Mouse (Mus musculus) MEL-GATA-1-ER (cell line): Measurements from ENCODE around the gene Vps11.
"Not testable (repeated sequence)": the region's sequence is repeated elsewhere in the genome, so short reads cannot be mapped to it uniquely, and the experiment has no call there.

Source experiments
- DNase-seq: peaks from one replicate; pipeline ENCODE4 v3.0.0-alpha.2; 2012; ENCODE audit warnings: low read depth; ENCODE audit errors: extremely low read depth

Vps11 gene

DNA sequence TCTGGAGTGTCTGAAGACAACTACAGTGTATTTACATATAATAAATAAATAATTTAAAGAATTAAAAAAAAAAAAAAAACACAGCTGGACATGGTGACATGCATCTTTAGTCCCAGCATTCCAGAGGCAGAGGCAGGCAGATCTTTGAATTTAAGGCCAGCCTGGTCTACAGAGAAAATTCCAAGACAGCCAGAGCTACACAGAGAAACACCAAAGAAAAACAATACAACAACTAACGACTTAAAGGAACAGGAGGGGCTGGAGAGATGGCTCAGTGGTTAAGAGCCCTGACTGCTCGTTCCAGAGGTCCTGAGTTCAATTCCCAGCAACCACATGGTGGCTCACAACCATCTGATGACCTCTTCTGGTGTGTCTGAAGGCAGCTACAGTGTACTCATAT lies 15.9 kb upstream of the Vps11 start:
- peak; percentile 7 for DNase-seq

DNA sequence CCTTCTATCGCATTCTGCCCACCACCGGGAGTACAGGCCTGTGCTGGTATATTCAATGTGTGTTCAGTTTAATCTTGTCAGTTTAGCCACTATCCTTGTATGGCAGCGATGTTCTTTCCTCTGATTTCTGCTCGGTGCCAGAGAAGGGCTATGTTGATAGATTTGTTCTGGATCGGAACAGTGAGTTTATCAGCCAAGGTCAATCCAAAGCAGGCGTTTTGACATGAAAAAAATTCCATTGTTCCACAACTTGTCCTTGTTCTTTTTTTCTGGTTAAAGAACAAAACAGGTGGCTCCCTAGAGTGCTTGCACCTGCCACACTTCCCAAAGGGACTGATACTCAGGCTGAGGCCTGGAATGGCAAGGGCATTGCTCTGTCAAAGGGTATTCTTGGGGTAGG lies 14.7 kb upstream of the Vps11 start:
- no peak for DNase-seq

DNA sequence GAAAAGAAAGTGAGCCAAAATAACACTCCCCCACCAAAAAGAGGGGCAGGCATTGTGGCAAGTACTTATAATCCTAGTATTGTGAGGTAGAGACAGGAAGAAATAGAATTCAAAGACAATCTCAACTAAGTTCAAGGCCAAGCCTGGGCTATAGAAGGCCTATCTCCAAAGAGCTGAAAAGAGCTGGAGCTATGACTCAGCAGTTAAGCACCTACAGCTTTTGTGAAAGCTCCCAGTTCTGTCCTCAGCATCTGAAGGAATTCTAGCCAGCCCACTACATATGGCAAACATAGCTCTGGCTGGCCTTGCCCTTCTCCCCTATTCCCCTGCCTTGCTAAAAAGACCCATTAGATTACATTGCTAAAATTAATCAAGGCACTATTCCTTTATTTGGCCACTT lies 11.9 kb upstream of the Vps11 start:
- no peak for DNase-seq

DNA sequence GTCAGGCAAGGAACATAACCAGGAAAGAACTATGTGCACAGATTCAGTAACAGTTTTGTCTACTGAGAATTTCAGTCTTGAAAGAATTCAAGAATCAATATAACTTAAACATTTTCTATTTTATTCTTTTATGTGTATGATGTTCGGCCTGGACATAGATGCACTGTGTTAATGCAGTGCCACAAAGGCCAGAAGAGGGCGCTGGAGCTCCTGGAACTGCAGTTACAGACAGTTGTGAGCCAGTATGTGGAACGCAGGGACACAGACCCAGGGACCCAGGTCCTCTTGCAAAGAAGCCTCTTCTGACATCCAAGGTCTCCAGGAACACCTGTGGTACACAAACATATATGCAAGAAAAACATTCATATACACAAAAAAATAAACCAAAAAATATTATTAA lies 3.0 kb upstream of the Vps11 start:
- no peak for DNase-seq

DNA sequence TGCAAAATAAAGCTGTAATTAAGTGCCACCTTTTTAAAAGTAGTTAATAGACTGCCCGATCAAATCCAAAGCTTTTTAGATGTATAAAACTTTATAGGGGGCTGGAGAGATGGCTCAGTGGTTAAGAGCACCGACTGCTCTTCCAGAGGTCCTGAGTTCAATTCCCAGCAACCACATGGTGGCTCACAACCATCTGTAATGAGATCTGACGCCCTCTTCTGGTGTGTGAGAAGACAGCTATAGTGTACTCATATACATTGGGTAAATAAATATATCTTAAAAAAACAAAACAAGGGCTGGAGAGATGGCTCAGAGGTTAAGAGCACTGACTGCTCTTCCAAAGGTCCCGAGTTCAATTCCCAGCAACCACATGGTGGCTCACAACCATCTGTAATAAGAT lies 461 bp upstream of the Vps11 start:
- not testable (repeated sequence) for DNase-seq

DNA sequence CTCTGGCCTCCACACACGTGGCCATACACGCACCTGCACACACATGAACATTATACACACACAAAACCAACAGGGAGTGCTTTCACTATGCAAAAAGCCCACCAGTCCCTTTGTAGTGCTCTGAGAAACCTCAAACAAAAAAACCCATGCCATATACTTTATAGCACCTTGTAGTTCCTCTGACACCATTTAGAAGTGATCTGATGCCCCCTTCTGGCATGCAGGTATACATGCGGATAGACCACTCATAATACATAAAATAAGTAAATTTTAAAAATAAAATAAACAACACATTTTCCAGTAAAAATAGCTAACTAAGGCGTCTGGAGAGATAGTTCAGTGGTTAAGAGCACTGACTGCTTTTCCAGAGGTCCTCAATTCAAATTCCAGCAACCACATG lies 4.3 kb downstream of the Vps11 start:
- DNase-seq = no peak

DNA sequence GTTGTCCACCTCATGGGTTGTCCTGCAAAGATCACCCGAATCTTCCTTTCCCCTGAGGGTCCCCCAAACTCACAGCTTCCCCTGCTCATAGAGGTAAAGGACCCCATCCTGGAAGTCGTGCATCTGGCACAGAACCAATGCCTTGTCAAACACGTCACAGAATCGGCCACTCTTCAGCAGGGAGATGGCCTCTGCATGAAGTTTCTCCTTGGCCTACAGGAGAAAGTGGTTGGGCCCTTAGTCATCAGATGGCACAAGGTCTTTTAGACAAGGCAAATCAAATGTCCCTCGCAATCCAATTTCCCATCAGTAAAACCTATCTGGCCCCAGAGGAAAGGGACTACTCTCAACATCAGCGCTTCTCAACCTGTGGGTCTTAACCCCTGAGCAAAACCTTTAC lies 8.3 kb downstream of the Vps11 start:
- DNase-seq = no peak

DNA sequence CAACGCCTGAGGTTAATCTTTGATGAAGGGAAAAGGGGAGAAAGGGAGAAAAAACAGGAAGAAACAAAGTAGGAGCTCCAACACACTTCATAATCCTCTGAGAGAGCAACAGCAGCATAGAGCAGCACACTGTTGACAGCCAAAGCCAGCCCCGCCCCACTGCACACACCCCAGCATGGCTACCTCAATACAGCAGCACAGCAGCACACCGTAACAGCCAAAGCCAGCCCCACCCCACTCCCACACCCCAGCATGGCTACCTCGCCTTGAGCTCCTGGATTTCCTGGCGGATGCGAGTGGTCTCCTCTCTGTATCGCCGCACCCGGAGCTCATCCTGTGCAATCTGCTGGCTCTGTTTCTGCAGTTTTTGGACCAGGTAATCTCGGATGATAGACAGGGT lies 9.1 kb downstream of the Vps11 start:
- no peak for DNase-seq

DNA sequence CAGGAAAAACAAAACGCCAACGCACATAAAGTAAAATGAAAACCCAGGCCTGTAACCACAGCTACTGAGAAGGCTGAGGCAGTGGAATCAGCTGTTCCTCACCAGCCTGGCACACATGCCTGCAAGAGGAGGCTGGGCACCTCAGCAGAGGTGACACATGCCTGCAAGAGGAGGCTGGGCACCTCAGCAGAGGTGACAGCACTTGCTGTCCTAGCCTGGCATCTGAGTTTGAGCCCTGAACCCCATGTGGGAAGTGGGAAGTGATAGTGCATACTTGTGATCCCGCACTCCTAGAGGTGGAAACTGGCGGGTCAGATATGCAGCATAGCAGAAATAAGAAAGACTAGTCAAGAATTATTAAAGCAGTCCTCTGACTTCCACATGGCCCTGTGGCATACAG lies 10.1 kb downstream of the Vps11 start:
- DNase-seq = no peak

DNA sequence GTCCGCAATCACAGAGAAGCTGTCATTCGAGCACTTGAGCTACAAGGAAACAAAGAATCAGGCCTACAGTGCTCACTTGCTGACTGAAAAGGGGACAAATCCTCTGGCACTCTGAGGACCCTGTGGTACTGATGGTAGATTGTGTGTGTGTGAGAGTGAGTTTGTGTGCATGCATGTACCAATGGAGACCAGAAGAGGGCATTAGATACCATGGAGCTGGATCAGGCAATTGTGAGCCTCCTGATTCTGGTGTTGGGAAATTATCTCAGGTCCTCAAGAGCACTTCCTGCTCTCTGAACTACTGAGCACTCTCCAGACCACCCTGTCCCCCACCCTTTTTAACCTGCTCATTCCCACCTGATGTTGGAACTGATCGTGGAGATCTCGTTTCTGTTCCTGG lies 12.9 kb downstream of the Vps11 start:
- DNase-seq = no peak

DNA sequence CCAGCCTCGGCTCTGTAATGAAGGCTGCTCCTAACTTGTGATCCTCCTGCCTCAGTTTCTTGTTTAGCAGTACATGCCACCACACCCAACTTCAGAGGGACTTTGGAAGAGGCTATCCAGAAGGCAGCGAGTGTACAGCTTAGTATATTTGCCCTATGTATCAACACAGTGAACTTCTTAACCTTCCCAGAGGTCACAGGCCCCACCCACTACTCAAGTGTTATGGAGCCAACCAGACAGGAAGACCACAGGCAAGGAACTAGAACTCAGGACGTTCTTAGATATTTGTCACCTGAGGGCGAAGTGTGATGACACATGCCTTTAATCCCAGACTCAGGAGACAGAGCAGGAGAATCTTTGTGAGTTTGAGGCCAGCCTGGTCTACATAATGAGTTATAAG lies 13.8 kb downstream of the Vps11 start:
- DNase-seq = no peak

DNA sequence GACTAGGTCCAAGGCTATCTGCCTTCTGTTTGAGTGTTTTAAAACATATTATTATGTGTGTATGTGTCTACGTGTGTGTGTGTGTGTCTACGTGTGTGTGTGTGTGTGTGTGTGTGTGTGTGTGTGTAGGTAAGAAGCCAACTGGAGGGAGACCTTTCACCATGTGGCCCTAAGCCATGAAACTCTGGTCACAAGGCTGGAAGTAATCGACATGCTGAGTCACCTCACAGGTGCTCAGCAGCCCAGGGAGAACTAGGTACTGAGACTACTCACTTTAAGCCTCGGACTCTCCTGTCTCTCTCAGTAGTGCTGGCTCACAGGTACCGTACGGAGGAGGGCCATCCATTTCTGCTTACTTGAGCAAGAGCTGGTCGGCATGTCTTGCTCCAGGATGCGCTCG lies 14.3 kb downstream of the Vps11 start:
- no peak for DNase-seq

DNA sequence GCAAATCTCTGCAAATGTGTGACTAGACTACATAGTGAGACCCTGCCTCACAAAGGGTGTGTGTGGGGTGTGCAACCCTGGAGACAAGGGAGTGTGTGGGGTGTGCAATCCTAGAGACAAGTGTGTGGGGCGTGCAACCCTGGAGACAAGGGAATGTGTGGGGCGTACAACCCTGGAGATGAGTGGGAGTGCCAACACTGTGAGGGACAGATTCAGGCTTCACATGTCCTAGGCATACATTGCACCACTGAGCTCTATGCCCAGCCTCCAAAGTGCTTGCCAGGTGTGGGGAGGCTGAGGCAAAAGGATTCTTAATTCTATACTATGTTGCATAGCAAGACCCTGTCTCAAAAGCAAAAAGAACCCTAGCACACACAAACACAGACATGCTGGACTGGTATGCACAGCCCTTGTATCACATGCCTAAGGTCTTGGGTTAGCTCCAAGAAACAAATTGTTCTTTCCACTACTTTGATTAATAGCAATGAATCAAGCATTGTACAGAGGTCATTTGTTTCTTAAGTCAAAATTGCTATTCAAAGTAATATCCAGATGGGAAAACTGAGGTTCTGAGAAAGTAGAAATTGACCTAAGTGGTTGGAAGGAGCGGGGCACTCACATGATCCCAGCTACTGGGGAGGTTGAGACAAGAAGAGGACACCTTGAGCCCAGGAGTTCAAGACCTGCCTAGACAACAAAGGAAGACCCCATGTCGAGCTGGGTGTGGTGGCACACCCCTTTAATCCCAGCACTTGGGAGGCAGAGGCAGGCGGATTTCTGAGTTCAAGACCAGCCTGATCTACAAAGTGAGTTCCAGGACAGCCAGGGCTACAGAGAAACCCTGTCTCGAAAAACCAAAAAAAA lies 15.7 kb downstream of the Vps11 start:
- no peak for DNase-seq

DNA sequence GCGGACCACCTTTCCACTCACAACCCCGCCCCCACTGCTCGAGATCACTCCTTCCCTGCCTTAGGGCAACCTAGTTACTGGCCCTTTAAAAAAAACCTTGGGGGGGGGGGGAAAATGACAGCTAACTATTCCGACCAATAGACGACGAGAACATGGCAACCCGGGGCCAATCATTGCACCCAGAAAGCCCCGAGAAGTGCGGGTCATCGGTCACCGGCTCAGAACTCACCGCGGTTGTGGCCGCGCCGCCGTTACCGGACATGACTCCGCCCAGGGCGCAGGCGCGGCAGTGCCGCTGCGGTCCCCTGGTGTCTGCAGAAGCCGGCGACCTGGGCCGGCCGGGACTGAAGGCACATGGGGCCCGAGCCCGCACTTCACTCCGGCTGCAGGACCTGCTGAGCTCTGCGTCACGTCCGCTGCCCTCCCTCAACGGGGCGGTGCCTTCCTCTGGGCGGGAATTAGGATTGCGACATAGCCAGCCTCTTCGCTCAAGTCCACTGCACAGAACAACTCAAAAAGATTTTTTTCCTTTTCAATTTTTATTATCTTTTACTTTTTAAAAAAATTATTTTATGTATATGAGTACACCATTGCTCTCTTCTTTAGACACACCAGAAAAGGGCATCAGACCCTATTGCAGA lies 17.6 kb downstream of the Vps11 start, which contains the start of gene Hmbs:
TSS of gene Hmbs (minus strand) at position 448 of the 641 bp plus-strand sequence.
- peak; percentile 82 for DNase-seq

DNA sequence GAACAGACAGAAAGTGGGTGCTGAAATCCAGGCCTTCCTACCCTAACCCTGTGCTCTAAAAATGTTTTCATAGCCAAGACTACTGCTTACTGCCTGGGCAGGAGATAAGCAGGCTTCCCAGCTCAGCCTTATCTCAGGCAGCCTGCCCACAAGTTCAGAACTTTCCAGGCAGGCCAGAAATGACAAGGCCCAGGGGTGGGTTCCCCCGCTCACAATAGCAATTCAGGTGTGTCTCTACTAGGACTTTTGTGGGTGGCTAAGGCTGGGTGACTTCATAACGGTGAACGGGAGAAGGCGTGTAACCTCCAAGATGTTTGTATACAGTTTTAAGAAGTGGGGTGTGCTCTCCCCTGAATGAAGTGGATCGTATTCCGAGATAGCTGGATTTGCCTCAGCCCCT lies 18.2 kb downstream of the Vps11 start:
- peak; percentile 90 for DNase-seq

DNA sequence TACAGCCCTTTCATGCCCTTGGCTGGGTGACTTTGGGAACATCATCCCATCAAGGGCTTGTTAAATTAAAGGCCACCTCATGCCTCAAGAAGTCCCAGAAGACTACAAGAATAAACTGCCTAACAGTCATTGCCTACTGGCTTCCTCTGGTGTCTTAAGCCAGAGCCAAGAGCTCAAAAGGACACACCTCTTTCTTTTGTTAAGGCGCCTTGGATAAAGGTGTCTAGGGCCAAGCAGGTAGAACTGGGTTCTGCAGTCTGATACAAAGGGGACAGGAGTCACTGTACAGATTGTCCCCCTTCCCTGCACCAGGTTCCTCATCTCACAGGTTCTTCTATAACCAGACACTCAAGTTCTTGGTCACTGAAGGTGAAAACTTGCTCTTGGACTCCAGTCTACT lies 18.9 kb downstream of the Vps11 start:
- DNase-seq = no peak

DNA sequence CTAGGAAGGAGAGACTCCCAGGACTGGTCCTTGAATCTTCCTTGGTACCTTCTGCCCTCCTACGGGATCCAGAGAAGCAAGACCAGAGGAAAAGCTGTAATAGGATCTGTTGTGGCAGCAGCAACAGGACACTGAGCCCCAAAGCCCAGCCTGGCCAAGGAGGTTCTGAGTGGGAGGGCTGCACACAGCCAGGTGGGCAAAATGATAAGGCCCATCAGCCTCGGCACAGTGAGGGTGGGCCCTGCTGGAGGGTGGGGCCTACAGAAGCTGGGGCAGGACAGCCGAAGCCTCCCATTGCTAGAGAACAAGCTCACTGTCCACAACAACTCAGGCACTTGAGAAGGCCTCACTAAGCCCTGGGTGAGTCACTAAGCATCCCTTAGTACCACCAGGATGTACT lies 19.3 kb downstream of the Vps11 start:
- DNase-seq = peak; percentile 81

DNA sequence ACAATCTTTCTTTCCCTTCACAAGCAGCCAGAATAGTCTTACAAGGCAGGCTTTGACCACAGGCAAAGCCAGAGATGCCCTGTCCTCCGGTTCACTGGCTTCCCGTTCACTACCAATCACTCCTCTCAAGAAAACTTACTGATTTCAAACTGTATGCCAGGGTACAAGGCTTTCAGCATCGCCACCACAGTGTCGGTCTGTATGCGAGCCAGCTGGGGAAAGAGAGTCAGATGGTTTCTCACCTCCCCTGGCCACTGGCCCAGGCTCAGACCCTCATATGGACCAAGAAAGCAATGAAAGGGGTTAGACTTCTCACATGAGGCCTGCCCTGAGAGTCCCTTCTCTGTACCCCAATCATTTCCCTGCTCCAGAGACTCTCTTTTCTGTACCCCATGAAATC lies 20.0 kb downstream of the Vps11 start:
- no peak for DNase-seq

DNA sequence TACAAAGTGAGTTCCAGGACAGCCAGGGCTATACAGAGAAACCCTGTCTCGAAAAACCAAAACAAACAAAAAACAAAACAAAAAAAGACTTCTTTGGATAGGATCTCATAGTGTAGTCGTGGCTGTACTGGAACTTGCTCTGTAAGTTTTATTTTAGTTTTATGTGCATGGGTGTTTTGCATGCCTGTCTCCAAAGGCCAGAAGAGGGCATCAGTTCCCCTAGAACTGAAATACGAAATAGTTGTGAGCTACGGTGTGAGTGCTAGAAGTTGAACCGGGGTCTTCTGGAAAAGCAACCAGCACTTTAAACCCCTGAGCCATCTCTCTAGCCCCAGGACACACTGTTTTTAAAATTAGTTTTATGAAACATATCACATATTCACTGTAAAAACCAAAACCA lies 22.9 kb downstream of the Vps11 start:
- DNase-seq = no peak

DNA sequence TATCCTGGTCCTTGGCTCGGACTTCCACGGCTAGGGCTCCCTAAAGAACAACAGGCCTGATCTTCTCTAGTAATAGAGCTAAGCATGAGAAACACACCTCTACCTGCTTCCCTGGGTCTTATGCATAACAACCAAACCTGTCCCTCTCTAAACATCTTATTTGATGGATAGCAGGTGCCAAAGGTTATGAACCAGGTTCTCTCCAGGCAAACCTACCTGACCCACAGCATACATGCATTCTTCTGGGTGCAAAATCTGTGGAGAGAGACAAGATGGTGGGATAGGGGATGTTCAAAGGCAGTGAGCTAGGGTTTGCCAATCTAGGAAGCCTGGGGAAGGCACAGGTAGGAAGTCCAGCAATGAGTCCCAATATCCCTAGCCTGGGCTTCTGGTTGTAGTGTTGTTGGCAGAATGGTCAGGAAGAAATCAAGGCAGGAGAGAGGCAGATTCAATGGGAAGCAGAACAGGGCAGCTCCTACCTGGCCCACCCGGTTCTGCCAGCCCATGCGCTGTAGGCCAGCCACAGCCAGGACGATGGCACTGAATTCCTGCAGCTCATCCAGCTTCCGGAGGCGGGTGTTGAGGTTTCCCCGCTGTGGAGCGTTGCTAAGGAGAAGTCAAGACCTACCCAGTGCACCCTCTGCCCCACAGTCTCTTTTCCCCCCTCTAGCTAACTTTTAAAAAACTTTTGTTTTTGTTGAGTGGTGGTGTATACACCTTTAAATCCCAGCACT lies 23.9 kb downstream of the Vps11 start:
- DNase-seq = no peak

DNA sequence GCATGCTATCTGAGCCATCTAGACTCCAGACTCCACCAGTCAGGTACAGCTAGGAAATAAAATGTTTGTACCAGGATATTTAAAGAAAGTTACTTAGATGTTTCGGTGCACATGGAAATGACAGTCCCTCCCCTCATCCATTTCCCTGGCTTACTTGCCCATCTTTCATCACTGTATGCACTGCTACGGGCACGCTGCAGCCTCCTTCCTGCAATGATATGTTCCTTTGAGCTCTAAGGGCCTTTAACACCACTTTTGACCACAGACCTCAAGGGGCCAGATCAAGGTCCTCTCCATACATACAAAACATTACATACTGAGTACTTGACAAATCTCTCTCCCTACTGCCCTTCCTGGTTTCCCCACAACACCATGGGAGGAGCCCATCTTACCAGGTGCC lies 24.5 kb downstream of the Vps11 start:
- no peak for DNase-seq

DNA sequence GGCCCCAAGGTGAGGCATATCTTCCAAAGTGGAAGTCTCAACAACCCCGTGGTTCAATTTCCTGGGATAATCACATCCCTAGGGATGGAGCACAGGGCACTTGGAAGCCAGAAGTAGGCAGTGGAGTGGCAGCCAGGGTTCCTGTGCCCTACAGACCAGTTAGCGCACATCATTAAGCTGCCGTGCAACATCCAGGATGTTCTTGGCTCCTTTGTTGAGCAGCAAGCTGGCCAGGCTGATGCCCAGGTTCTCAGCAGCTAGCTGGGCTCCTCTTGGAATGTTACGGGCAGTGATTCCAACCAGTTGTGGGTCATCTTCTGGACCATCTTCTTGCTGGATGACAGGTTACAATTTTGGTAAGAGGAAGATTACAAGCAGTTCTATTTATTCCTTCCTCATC lies 25.0 kb downstream of the Vps11 start:
- not testable (repeated sequence) for DNase-seq

DNA sequence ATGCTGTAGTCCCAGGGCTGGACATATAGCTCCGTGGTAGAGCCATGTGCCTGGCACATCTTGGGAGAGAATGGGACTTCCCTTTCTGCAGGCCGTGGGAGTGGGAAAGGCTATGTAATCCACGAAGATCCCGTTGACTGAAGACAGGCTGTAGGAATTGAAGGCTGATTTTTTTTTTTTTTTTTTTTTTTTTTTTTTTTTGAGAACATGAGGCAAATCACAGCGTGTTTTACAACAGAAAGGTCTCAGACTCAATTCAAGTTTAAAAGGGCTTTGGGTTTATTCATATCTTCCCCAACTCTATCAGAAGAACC lies 25.4 kb downstream of the Vps11 start:
- DNase-seq = no peak
